Mouse (Mus musculus): ENCODE results near the gene Cdk5rap2. TPM values are rescaled to one million over a fixed set of nuclear protein-coding genes. Genes with fewer than 3 reads are reported as not detected.

Gene Cdk5rap2
- total and polyA plus RNA-seq, 2 experiments from 2014 or later: 5.7 to 12.2 TPM

GRCm38 (mm10) chr4:70239731-70240130 lies 170.5 kb downstream of the Cdk5rap2 start:
- 96% methylated on average over 7 of the region's 7 CpGs for WGBS
- TF ChIP-seq CTCF (IDR thresholded peaks at IDR 0.05): no peak
- no peaks in the 10 kb centered on the region for H3K9me3 ChIP-seq (ENCODE audit: low read length)
- H3K27ac ChIP-seq (ENCODE audit: low read depth, low read length): no peak overlapping the region
- no peak overlapping the region for H3K4me2 ChIP-seq (ENCODE audit: low read depth, low read length, poor library complexity, severe bottlenecking)
- H3K36me3 ChIP-seq (ENCODE audit: insufficient read depth, low read length): peaks cover 25% of the 10 kb centered on the region
- H3K4me3 ChIP-seq (ENCODE audit: low read depth, low read length): no peak overlapping the region
- no peak for ATAC-seq (ENCODE audit: low FRiP score)
- no peaks in the 10 kb centered on the region for H3K4me1 ChIP-seq (ENCODE audit: insufficient read depth, low read length)
- no peaks in the 10 kb centered on the region for H3K27me3 ChIP-seq (ENCODE audit: insufficient read depth, low read length)
- no peak for DNase-seq (ENCODE audit: low spot score)
- no peak overlapping the region for H3K9ac ChIP-seq (replicated peaks; ENCODE audit: low read length, poor library complexity, severe bottlenecking)

- no peak overlapping the region for H3K4me3 ChIP-seq (ENCODE audit: low read depth, low read length)
- H3K9me3 ChIP-seq (ENCODE audit: low read length): no peaks in the 10 kb centered on the region
- no peaks in the 10 kb centered on the region for H3K4me1 ChIP-seq (ENCODE audit: insufficient read depth, low read length)
- no peak overlapping the region for H3K4me2 ChIP-seq (ENCODE audit: low read depth, low read length, poor library complexity, severe bottlenecking)
- peaks cover 27% of the 10 kb centered on the region for H3K36me3 ChIP-seq (ENCODE audit: insufficient read depth, low read length)
- H3K27me3 ChIP-seq (ENCODE audit: insufficient read depth, low read length): no peaks in the 10 kb centered on the region
- no peak for TF ChIP-seq CTCF (IDR thresholded peaks at IDR 0.05)
- H3K27ac ChIP-seq (ENCODE audit: low read depth, low read length): no peak overlapping the region
- H3K9ac ChIP-seq (replicated peaks; ENCODE audit: low read length, poor library complexity, severe bottlenecking): no peak overlapping the region
- WGBS: 93% methylated on average over 6 of the region's 6 CpGs
- no peak for ATAC-seq (ENCODE audit: low FRiP score)
- DNase-seq (ENCODE audit: low spot score): no peak
These were observed 171.4 kb downstream of the Cdk5rap2 start for GRCm38 (mm10) chr4:70238862-70239261.

DNA sequence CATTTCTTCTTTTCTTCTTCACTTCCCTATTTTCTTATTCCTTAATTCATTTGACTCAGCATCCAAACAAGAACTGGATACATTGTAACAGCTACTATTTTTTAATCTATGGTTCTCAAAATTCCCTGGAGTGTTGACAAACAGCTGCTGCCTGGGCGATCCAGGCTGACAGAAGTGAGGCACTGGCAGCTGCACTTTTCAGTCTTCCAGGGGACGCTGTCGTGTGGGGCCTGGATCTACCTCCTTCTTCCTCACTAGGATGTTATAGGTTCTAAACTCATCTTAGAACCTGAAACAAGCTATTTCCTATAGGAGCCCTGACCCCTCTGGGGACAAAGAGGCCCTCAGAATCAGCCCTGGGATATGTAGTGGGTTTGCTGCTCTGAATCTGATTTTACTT lies 177.9 kb downstream of the Cdk5rap2 start:
- no peak overlapping the region for H3K4me3 ChIP-seq (ENCODE audit: low read depth, low read length)
- no peaks in the 10 kb centered on the region for H3K9me3 ChIP-seq (ENCODE audit: low read length)

GRCm38 (mm10) chr4:70229874-70230273 lies 180.4 kb downstream of the Cdk5rap2 start:
- H3K9me3 ChIP-seq (ENCODE audit: low read length): no peaks in the 10 kb centered on the region
- H3K27ac ChIP-seq (ENCODE audit: low read depth, low read length): no peak overlapping the region
- no peak for DNase-seq (ENCODE audit: low spot score)
- TF ChIP-seq CTCF (IDR thresholded peaks at IDR 0.05): no peak
- WGBS: 79% methylated on average over 4 of the region's 4 CpGs
- no peak overlapping the region for H3K4me3 ChIP-seq (ENCODE audit: low read depth, low read length)
- no peak overlapping the region for H3K9ac ChIP-seq (replicated peaks; ENCODE audit: low read length, poor library complexity, severe bottlenecking)
- no peak for ATAC-seq (ENCODE audit: low FRiP score)
- peaks cover 7% of the 10 kb centered on the region; the same call in 1 of the 2 replicates for H3K36me3 ChIP-seq (ENCODE audit: insufficient read depth, low read length)
- no peaks in the 10 kb centered on the region for H3K4me1 ChIP-seq (ENCODE audit: insufficient read depth, low read length)
- H3K27me3 ChIP-seq (ENCODE audit: insufficient read depth, low read length): no peaks in the 10 kb centered on the region
- no peak overlapping the region for H3K4me2 ChIP-seq (ENCODE audit: low read depth, low read length, poor library complexity, severe bottlenecking)

More for the DNA sequence above, 177.9 kb downstream of the Cdk5rap2 start:
- ATAC-seq (ENCODE audit: low FRiP score) (no peak), DNase-seq (ENCODE audit: low spot score) (no peak)
- WGBS: 66% methylated on average over 3 of the region's 3 CpGs
- Histone ChIP-seq H3K9ac (replicated peaks; ENCODE audit: low read length, poor library complexity, severe bottlenecking) (no peak overlapping the region), H3K27me3 (ENCODE audit: insufficient read depth, low read length) (no peaks in the 10 kb centered on the region), H3K27ac (ENCODE audit: low read depth, low read length) (no peak overlapping the region), H3K4me1 (ENCODE audit: insufficient read depth, low read length) (no peaks in the 10 kb centered on the region), H3K4me2 (ENCODE audit: low read depth, low read length, poor library complexity, severe bottlenecking) (no peak overlapping the region), H3K36me3 (ENCODE audit: insufficient read depth, low read length) (peaks cover 10% of the 10 kb centered on the region; the same call in 1 of the 2 replicates)
- TF ChIP-seq CTCF (IDR thresholded peaks at IDR 0.05): no peak

DNA sequence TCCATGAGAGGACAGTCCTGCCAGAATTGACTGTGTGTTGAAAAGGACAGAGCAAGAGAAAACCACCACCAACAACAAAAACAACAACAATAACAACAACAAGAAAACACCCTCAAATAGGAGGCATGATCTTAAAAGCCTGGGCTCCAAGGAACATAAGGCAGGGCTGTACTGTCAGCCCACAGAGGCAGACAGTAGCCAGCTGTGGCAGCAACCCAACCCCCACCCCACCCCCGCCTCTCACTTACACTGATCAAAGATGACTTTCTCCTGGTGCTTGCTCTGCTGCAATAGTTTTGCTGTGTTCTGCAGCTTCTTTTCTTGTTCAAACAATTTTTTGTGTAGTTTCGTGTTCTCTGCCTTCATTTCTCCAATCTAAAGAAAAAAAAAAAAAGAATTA lies 181.9 kb downstream of the Cdk5rap2 start:
- ATAC-seq (ENCODE audit: low FRiP score) (no peak), DNase-seq (ENCODE audit: low spot score) (no peak)
- TF ChIP-seq CTCF (IDR thresholded peaks at IDR 0.05): no peak
- H3K36me3 ChIP-seq (ENCODE audit: insufficient read depth, low read length): peaks cover 5% of the 10 kb centered on the region
- no peak overlapping the region for H3K27ac ChIP-seq (ENCODE audit: low read depth, low read length)
- H3K4me3 ChIP-seq (ENCODE audit: low read depth, low read length): no peak overlapping the region
- H3K4me2 ChIP-seq (ENCODE audit: low read depth, low read length, poor library complexity, severe bottlenecking): no peak overlapping the region
- 83% methylated on average over 2 of the region's 2 CpGs for WGBS
- no peaks in the 10 kb centered on the region for H3K27me3 ChIP-seq (ENCODE audit: insufficient read depth, low read length)
- no peak overlapping the region for H3K9ac ChIP-seq (replicated peaks; ENCODE audit: low read length, poor library complexity, severe bottlenecking)
- H3K4me1 ChIP-seq (ENCODE audit: insufficient read depth, low read length): no peaks in the 10 kb centered on the region
- no peaks in the 10 kb centered on the region for H3K9me3 ChIP-seq (ENCODE audit: low read length)

DNA sequence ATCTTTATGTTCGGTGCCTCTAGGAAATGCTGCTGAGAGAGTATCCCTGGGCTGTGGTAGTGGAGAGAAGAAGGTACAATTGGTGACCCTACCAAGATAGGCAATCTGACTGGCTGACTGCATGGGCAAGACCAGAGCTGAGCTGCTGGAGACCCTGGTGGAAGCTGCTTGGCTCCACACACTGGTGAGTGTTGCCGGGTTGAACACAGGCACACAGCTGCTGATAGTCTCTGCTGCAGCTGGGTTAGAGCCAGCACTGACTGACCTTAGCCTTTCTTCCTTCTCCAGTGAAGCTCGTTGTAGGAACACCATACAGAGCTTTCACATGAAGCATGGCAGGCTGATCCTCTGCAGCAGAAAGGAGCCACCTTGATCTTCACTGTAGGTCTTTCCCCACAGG lies 182.6 kb downstream of the Cdk5rap2 start:
- Histone ChIP-seq H3K27ac (ENCODE audit: low read depth, low read length) (no peak overlapping the region), H3K36me3 (ENCODE audit: insufficient read depth, low read length) (peaks cover 12% of the 10 kb centered on the region), H3K4me1 (ENCODE audit: insufficient read depth, low read length) (no peaks in the 10 kb centered on the region), H3K4me2 (ENCODE audit: low read depth, low read length, poor library complexity, severe bottlenecking) (no peak overlapping the region), H3K4me3 (ENCODE audit: low read depth, low read length) (no peak overlapping the region), H3K27me3 (ENCODE audit: insufficient read depth, low read length) (no peaks in the 10 kb centered on the region), H3K9ac (replicated peaks; ENCODE audit: low read length, poor library complexity, severe bottlenecking) (no peak overlapping the region), H3K9me3 (ENCODE audit: low read length) (no peaks in the 10 kb centered on the region)
- 91% methylated on average over 3 of the region's 3 CpGs for WGBS
- ATAC-seq (ENCODE audit: low FRiP score) (no peak), DNase-seq (ENCODE audit: low spot score) (no peak)
- TF ChIP-seq CTCF (IDR thresholded peaks at IDR 0.05): no peak

Measured in midbrain, postnatal 0 days (tissue).